Mouse (Mus musculus) embryo, embryonic 11.5 days (tissue): ENCODE data around the gene Polr2h.
A peak's percentile ranks its signal among the peaks of the same experiment; 100 is the strongest.
"Not testable (repeated sequence)": the region's sequence is repeated elsewhere in the genome, so short reads cannot be mapped to it uniquely, and the experiment has no call there.

ENCODE experiments used
- DNase-seq: peaks from one replicate; pipeline ENCODE4 v3.0.0-alpha.2; 2012; ENCODE audit warnings: low read depth, low spot score

Polr2h gene

GRCm38 (mm10) chr16:20717181-20717977 lies at the start of gene Polr2h, which contains the start of gene Clcn2:
Polr2h (plus strand) TSS chr16:20717665.
Clcn2 (minus strand) TSS chr16:20717746.
- DNase-seq = peak; percentile 88

- not testable (repeated sequence) for DNase-seq
These were observed 49.5 kb upstream of the Polr2h start, which contains the start of gene Eif4g1 for GRCm38 (mm10) chr16:20668013-20668412. Eif4g1 (plus strand) TSS chr16:20668313.

- no peak for DNase-seq
These were observed 47.2 kb upstream of the Polr2h start for GRCm38 (mm10) chr16:20670291-20670690.

- no peak for DNase-seq
These were observed 45.6 kb upstream of the Polr2h start for GRCm38 (mm10) chr16:20671886-20672285.

- peak; percentile 94 for DNase-seq
These were observed 45.0 kb upstream of the Polr2h start for GRCm38 (mm10) chr16:20672500-20672902.

- DNase-seq = no peak
These were observed 44.3 kb upstream of the Polr2h start for GRCm38 (mm10) chr16:20672965-20673705.

- DNase-seq = no peak
These were observed 43.7 kb upstream of the Polr2h start for GRCm38 (mm10) chr16:20673706-20674303.

- DNase-seq = no peak
These were observed 42.3 kb upstream of the Polr2h start for GRCm38 (mm10) chr16:20675213-20675612.

- DNase-seq = no peak
These were observed 40.8 kb upstream of the Polr2h start for GRCm38 (mm10) chr16:20676702-20677101.

GRCm38 (mm10) chr16:20677380-20677779 lies 40.1 kb upstream of the Polr2h start:
- no peak for DNase-seq

GRCm38 (mm10) chr16:20677974-20678675 lies 39.3 kb upstream of the Polr2h start:
- DNase-seq = no peak

GRCm38 (mm10) chr16:20690774-20691173 lies 26.7 kb upstream of the Polr2h start:
- no peak for DNase-seq

- DNase-seq = no peak
These were observed 25.8 kb upstream of the Polr2h start for GRCm38 (mm10) chr16:20691617-20692016.

GRCm38 (mm10) chr16:20692241-20692965 lies 25.1 kb upstream of the Polr2h start:
- no peak for DNase-seq

- peak; percentile 85 for DNase-seq
These were observed 24.3 kb upstream of the Polr2h start, which contains the start of gene Fam131a for GRCm38 (mm10) chr16:20693111-20693701. Fam131a (plus strand) TSS chr16:20693241.

- no peak for DNase-seq
These were observed 22.7 kb upstream of the Polr2h start for GRCm38 (mm10) chr16:20694781-20695180.

GRCm38 (mm10) chr16:20695622-20696323 lies 21.7 kb upstream of the Polr2h start:
- DNase-seq = no peak

GRCm38 (mm10) chr16:20699266-20699665 lies 18.2 kb upstream of the Polr2h start:
- no peak for DNase-seq

- DNase-seq = no peak
These were observed 17.4 kb upstream of the Polr2h start for GRCm38 (mm10) chr16:20700036-20700435.

GRCm38 (mm10) chr16:20701316-20701715 lies 16.1 kb upstream of the Polr2h start:
- no peak for DNase-seq
